Mouse (Mus musculus): ENCODE results near the gene Mtx1.
"Not testable (repeated sequence)": the region's sequence is repeated elsewhere in the genome, so short reads cannot be mapped to it uniquely, and the experiment has no call there.

The Mtx1 gene

DNA sequence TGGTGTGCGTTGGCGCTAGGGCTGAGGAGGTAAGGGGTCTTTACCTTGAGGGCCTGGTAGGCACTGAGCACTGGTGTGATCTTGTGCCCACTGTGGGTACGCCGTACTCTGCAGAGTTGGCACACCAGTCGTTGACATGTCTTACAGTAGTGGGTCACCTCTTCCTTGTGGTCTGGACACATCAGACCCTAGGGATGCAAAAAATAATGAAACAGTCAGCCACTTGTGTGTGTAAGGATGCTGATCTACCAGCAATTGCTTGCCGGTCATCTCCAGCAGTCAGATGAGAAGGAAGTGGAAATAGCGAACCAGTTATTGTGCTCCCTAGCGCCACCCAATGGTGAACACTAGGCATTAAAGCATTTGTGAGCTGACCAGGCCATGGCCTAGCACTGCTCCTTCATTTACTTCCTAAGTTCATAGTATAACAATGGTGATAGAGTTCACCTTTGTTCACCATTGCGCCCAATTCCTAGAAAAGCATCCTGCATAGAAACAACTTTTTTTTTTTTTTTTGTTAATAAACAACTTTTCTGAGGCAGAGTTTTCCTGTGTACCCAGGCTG lies 15.5 kb upstream of the Mtx1 start:
- DNase-seq (ENCODE audit: low spot score) = peak; percentile 77

- no peak for DNase-seq (ENCODE audit: low spot score)
These were observed 11.6 kb upstream of the Mtx1 start for GRCm38 (mm10) chr3:89238494-89238893.

DNA sequence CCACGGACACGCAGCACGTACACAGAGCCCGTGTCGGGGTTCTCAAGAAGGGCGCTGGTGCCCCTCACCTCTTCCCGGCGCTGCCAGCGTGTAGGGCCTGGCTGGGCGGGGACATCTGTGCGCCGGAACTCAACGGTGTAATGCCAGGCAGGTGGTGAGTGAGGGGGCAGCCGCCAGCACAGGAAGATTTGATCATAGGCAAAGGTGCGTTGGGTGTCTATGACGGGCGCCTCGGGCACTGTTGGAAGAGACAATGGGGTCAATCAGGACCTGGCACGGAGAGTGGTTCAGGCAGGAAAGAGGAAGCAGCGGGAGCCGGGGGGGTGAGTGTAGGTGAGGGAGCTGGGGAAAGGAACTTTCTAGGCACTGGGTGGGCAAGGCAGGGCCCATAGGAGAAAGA lies 10.8 kb upstream of the Mtx1 start:
- no peak for DNase-seq (ENCODE audit: low spot score)

- DNase-seq (ENCODE audit: low spot score) = no peak
These were observed 9.6 kb upstream of the Mtx1 start for GRCm38 (mm10) chr3:89236516-89236915.

DNA sequence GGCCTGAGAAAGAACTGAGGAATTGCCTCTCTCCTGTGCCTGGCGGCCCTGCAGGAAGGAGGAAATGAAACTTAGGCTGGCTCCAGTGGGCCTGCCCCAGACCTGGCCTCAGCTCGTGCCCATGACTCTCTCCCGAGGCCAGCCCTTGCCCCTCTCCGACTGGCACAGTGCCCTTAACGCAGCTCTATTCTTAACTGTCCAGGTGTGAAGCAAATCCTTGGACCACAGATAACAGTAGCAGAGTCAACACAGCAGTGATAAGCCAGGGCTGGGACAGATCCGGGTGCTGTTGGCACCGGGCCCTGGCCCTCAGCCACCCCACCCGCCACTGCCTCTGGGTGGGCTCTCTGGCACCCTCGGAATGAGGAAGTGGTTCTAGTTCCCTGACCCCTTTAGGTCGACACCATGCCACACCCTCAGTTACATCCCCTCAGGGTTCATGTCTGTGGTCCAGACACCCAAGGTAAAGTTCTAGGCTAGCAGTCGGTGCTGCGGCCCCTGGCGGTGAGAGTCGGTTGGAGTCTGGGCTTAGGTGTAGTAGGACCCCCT lies 6.7 kb upstream of the Mtx1 start:
- DNase-seq (ENCODE audit: low spot score) = no peak

- DNase-seq (ENCODE audit: low spot score) = no peak
These were observed 5.7 kb upstream of the Mtx1 start for GRCm38 (mm10) chr3:89232614-89233013.

DNA sequence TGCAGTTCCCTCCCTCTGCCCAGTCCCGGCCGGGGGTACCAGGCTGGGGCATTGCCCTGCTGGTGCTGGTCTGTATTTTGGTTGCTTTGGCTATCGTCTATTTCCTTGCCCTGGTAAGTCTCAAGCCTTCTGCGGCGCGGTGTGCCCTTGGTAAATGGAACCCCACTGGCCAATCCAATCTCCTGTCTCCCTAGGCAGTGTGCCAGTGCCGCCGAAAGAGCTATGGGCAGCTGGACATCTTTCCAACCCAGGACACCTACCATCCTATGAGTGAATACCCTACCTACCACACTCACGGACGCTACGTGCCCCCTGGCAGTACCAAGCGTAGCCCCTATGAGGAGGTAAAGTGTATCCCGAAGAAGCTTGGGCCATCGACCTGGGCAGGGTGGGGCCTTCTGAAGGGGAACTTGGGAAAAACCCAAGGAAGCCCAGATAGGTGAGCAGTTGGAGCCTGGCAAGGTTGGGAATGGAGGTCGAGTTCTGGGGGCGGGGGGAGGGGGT lies 4.9 kb upstream of the Mtx1 start:
- no peak for DNase-seq (ENCODE audit: low spot score)

- DNase-seq (ENCODE audit: low spot score) = no peak
These were observed 4.5 kb upstream of the Mtx1 start for GRCm38 (mm10) chr3:89231345-89231744.

DNA sequence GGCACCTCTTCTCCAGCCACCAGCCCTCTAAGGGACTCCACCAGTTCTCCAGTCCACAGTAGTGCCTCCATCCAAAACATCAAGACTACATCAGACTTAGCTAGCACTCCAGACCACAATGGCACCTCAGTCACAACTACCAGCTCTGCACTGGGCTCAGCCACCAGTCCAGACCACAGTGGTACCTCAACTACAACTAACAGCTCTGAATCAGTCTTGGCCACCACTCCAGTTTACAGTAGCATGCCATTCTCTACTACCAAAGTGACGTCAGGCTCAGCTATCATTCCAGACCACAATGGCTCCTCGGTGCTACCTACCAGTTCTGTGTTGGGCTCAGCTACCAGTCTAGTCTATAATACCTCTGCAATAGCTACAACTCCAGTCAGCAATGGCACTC lies 3.7 kb upstream of the Mtx1 start:
- no peak for DNase-seq (ENCODE audit: low spot score)

DNA sequence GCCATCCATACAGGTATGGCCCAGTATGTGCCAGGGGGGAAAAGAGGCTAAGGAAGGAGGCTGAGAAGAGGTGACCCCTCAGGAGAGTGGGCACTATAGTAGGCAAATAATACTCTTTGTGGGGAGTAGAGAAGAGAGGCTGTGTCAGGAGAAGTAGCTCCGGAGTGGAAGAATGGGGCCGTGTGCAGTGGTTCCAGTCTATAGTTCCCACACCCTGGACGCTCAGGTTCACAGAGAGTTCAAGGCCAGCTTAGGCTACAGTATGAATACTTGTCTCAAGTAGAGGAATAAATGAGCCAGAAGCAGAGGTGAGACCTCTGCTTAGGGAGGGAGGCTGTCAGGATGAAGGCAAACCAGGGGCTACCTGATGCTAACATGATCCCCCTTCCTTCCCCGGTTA lies 2.4 kb upstream of the Mtx1 start:
- DNase-seq (ENCODE audit: low spot score) = no peak

DNA sequence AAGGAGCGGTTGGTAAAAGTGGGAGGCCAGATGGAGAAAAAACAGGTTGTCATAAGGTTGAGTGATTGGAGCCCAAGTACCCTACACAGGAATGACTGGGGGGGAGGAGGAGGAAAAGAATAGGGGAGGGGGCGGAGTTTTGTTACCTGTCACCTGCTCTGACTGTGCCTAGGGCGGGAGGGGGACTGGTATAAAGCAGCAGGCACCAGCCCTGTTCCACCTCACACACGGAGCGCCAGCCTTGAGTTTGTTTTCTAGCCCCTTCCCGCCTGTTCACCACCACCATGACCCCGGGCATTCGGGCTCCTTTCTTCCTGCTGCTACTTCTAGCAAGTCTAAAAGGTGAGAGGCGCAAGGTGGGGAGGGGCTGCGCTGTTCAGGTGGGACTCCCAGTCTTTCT lies 1.9 kb upstream of the Mtx1 start, which contains the start of gene Muc1:
TSS of gene Muc1 (plus strand) at position 222 of the 400 bp plus-strand sequence.
- DNase-seq (ENCODE audit: low spot score) = no peak

DNA sequence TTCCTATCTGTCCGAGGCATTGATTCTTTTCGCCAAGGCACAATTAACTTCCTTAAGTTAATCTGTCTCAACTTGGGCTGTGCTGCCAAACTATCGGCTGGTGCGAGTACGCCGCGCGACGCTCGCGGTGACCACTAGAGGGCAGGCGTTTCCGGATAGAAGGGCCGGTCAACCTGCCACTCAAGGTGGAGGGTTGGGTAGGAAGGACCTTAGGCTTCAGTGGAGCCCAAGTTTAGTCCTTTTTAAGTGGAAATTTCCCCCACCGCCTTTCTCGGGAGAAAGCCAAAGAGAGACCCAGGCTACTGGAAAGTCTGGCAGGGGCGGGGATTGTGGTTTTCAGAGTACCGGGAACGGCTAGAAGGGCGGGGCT lies 1.3 kb upstream of the Mtx1 start:
- peak; percentile 96 for DNase-seq (ENCODE audit: low spot score)

- DNase-seq (ENCODE audit: low spot score) = peak; percentile 99
These were observed 655 bp upstream of the Mtx1 start for GRCm38 (mm10) chr3:89227307-89228179.

- peak; percentile 54 for DNase-seq (ENCODE audit: low spot score)
These were observed 527 bp downstream of the Mtx1 start for GRCm38 (mm10) chr3:89226361-89226760.

DNA sequence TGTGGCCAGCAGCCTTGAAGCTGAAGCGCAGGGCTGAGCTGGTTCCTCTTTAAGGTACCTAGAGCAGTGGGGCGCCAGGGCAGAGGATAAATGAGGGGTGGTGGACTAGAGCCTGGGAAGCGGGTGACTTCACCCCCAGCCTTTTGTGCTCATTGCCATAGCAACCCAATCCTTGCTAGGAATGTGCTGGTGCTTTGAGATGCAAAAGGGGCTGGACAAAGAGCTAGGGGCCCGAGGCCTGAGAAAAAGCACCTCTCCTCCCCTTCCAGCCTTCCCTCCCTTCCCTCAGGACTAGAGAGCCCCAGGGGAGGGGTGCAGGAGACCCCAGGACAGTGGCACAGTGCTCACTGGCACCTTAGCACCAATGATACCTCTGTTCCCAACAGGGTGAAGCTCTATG lies 970 bp downstream of the Mtx1 start:
- DNase-seq (ENCODE audit: low spot score) = peak; percentile 89

GRCm38 (mm10) chr3:89225321-89225815 lies 1.5 kb downstream of the Mtx1 start:
- no peak for DNase-seq (ENCODE audit: low spot score)

DNA sequence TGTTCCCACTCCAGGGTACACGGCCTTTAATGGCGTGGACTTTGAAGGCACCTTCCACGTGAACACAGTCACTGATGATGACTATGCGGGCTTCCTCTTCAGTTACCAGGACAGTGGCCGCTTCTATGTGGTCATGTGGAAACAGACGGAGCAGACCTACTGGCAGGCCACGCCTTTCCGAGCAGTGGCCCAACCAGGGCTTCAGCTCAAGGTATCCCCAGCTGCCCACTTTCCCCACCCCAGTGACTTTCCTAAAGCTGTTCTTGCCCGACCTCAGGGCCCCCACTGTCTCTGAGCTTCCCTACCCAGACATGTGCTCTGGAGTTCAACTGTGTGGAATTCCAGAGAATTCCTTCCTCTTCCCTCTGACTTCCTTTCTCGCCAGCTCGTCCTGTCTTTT lies 2.1 kb downstream of the Mtx1 start:
- no peak for DNase-seq (ENCODE audit: low spot score)

- no peak for DNase-seq (ENCODE audit: low spot score)
These were observed 5.7 kb downstream of the Mtx1 start for GRCm38 (mm10) chr3:89221167-89221566.

GRCm38 (mm10) chr3:89219546-89219945 lies 7.3 kb downstream of the Mtx1 start:
- DNase-seq (ENCODE audit: low spot score) = peak; percentile 71

DNA sequence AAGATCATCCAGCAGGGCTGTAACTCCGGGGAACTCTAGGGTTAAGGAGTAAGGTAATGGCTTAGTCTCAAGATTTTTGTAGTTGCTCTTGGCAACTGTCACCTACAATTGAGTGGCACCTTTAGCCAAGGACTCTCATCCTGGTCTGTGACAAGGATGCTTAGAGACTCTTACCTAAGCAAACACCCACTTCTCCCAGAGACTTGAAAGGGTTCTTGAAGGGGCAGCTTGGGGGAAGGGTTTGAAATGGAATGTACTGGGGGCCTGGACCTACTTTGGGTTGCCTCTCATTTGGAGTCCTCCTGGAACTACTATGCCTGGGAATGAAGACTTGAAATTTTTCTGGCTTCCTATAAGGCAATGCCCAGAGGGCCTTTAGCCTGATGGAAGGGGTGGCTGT lies 8.6 kb downstream of the Mtx1 start:
- no peak for DNase-seq (ENCODE audit: low spot score)

DNA sequence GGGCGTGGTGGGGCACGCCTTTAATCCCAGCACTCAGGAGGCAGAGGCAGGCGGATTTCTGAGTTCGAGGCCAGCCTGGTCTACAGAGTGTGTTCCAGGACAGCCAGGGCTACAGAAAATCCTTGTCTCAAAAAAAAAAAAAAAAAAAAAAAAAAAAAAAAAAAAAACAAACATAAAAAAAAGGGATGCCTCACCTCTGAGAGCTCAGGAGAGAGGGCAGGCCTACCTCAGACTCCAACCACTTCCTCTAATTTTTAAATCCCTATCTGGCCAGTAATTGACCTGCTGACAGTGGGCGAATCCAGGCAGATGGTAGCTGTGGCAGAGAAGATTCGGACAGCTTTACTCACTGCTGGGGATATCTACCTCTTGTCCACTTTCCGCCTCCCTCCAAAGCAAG lies 10.5 kb downstream of the Mtx1 start:
- DNase-seq (ENCODE audit: low spot score) = not testable (repeated sequence)

GRCm38 (mm10) chr3:89215853-89216252 lies 11.0 kb downstream of the Mtx1 start:
- peak; percentile 96 for DNase-seq (ENCODE audit: low spot score)
